Mouse (Mus musculus) kidney, postnatal 4 days (tissue): ENCODE measurements at regions not wholly inside any gene's neighbourhood (a gene's known extent, or its start where the extent isn't known, plus 50 kb on each side); places are given as distances from the start of the nearest gene placed in this dataset.
A peak's percentile ranks its signal among the peaks of the same experiment; 100 is the strongest.

ENCODE experiments used
- DNase-seq, 2 experiments: peaks; one replicate each; pipeline ENCODE4 v3.0.0; 2021; ENCODE audit warnings: mixed read lengths in 2 of 2

DNA sequence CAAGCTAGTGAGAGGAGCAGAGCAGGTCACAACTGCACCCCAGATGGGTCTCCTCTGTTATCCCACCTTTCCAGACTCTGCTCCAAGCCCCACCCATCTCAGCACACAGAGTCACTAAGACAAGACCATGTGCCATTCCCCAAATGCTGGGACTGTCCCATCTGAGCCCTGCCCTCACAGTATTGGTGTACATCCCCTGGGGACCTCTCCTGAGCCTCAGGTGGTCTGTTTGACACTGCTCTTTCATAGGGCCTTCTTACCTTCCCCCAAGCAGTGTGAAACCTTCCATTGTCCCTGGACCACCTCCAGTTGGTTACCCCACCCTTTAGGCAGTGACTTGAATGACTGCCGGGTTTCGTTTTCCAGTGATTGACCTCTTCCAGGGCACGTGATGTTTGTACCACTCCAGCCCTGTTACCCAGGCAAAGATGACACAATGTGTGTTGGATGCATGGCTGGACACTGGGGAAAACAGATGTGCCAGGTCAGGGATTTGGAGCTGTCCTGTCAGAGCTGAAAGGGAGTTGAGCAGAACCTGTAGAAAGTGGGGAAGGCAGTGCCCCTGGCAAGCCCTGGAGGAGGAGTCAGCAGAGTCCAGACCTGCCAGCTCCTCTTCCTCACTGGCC lies 219.5 kb upstream of the Zmiz1 start:
- DNase-seq, result no peak

DNA sequence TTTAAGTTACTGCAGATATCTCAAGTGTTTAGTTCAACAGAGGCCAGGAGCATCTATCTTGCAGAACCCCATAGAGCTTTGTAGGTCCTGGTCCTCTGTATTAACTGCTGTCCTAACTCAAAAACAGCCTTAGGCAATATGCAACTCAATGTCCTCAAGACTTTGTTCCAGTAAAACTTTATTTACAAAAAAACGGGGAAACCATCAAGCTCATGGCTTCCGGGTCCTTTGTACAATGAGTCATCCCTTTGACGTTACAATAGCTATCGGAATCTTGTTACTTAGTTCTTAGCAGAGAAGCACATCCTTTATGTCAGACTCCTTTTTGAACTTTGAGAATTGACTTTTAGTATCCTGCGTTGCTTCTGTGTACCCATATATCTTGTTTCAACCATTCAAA lies 216.2 kb upstream of the Zmiz1 start:
- DNase-seq, result no peak

DNA sequence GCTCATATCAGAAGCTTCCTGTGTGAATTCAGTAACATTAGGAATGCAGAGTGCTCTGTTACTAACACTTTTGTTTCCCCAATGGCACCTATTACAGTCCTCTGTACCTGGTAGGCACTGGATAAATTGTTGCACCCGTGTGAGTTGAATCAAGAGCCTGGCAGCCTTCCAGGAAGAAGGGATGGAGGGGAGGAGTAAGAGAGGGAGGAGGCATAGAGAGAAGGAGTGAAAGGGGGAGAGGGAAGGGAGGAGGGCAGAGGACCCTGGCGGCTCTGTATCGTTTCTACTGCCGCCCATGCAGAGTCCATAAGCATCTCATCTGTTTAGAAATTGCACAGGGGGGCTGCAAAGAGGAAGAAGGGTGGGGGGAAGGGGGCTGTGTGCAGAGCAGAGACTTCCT lies 215.7 kb upstream of the Zmiz1 start:
- DNase-seq, result peak; percentile 42 to 57

DNA sequence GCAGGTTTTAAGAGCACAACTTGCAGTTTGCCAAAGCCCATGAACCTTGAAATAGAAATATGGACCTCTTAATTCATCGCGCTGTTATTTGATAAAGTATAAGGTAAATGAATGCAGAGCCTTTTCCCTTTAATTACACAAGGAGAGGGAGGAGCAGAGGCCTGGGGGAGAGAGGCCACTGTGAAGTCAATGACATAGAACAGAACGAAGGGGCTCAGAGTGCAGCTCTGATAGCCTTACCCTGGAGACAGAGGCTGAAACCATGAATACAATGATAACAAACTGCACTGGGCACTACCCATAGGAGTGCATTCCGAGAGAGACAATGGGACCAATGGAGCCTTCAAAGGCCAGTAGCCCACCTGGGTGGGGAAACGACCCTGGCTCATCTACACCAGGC lies 215.3 kb upstream of the Zmiz1 start:
- DNase-seq, result no peak

DNA sequence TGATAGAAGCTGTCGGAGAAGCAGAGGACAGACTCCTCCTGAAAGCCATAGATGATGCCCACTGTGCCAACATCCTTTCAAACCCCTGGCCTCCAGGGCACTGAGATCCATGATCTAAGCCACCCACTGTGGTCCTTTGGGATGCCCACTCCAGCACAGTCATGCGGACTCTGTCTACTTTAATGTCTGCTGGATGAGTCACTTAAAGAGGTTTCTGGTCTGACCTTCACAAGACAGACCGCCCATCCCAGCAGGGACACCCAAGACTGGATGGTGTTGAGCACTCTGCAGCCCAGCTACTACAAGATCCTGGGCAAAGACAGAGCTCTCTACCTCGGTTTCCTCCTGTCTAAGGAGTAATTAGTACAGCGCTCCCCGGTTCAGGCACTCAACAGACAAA lies 214.1 kb upstream of the Zmiz1 start:
- DNase-seq, result no peak

DNA sequence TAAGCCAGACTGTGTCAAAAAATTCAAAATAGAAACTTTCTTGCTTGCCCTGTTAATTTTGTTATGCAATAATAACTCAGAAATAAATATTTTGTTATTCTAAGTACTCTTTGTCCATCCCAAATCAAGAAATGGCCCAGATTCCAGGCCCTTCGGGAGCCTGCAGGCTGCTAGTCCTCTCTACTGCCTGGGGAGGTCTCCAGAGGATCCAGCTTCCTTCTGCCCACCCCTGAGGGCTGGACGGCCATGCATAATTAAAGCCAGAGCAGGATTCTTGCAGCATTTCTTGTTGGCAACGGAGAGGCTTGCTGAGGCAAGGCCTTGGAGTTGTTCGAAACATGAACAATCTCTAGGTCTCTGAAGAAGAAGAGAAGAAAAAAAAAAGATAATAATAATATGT lies 213.3 kb upstream of the Zmiz1 start:
- peak in 1 of 2 experiments; percentile 19 for DNase-seq

DNA sequence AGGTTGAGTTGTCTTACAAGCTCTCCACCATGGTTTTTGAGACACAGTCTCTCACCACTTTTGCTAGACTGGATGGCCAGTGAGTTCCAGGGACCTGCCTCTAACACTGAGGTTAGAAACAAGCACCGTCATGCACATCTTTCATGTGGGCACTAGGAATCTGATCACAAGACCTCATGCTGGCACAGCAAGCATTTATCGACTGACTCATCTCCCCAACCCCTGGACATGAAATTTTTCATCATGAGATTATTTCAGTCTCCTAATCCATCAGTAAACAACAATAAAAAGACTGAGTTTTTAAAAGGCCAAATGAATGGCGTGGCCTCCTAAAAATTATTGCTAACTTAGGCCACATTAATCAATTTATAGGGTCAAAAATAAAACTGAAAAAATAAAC lies 210.0 kb upstream of the Zmiz1 start:
- no peak for DNase-seq

DNA sequence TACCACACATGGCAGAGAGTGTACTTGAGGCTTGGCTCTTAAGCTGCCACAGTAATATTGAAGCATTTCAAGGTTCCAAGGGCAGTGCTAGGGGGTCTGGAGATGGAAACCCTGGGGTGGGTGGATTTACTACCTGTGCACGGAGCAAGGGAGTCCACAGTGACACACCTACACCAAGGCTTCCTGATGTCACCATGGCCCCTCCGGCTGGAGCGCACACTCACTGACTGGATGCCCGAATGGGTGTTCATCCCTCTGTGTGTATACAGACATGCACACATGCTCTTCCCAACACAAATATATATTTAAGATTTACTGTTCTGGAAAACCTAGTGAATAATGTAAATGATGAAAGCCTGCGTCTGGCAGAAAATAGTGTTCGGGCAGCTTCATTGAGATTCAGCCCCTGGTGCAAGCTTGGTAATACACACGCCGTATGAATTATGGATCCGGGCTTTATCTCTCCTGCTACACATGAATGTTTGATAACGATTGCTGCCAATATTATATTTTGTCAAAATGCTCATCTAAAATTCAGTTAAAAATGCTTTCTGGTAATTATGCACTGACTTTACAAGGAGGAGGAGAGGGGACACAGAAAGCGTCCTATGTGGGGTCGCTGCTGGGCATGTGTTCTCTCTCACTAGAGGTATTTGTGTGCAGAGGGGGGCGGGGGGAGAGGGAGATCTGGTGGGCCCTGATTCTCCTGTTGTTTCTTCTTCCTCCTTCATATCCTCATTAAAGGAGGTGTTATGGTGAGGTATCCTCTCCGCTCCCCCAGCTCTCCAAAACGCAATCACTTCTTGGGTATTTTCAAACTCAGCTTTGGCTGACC lies 205.8 kb upstream of the Zmiz1 start:
- DNase-seq, result no peak

DNA sequence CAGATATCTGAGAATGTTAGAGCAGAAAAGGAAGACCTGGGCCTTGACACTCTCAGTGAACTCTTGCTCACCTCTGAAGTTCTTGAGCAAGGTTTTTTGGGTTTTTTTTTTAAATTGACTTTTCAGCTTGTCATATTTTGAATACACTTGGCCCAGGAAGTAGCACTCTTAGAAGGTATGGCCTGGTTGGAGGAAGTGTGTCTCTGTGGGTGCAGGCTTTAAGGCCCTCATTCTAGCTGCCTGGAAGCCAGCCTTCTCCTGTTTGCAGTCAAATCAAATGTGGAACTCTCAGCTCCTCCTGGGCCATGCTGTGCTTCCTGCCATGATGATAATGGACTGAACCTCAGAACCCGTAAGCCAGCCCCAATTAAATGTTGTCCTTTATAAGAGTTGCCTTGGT lies 195.9 kb upstream of the Zmiz1 start:
- DNase-seq, result no peak

DNA sequence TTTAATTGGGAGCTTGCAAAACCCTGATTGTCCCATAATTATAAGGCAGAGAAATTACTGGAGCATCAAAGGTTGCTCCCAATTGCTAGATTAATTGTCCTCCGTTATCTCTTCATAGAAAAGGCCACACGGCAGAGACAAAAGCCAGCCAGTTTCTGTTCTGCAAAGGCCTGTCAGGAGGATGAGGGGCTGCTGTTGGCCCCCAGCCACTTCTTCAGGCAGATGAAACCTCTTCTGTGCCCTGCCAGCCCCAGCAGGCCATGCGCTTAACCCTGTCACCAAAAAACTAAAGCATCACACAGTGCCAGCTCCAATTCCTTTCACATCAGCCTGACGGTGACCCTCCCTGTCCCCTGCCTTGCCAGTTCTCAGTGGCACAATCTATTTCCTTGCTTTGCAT lies 192.1 kb upstream of the Zmiz1 start:
- DNase-seq, result no peak

DNA sequence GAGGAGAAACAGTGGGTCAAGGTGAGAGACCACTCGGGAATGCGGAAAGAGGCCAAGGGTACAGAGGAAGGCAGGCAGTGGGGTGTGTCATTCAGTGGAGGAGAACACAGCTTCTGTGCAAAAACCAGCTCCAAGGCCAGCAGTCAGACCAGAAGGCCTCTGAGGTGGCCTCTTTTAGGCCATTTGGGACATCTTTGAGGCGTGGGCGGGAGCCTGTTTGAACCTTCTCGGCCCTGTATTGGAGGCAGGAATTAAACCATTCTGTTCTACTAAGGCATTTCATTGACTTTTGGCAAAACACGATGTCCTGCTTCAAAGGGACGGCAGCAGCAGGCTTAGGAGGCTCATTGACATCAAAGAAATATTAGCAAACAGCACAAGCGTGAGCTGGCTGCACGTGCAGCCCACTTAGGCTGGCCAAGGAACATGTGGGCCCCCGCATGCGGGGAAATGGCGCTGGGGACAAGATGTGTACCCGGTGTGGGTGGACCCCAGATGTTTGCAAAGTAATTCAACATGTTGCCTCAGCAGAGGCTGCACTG lies 190.8 kb upstream of the Zmiz1 start:
- DNase-seq, result peak; percentile 21 to 51

DNA sequence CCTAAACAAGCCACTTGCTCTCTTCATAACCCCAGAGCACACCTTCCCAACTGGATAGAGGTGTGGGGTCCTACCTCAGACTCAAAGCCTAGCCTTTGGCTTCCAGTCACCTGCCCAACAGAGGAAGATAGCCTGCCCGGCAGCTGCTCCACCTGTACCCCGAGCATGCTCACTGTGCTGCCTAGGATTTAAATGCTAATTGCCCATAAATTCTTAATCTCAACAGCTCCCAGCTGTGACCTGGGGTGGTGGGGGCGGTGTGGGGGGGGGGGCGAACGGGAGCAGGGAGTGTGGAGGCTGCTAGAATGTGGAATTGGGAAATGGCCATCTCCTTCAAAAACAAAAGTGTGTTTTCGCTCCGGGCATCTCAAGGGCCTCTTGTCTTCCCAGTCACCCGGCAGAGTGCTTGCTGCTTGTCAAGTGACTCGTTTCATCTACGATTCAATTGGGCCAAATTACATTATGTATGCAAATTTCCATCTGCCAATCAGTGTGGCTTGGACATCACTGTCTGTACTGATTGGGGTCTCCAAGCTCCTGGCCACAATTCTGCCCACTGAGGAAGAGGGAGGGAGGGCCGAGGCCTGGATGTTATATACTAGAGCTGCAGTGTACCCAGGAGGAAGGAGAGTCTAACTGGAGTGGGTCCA lies 188.6 kb upstream of the Zmiz1 start:
- peak in 1 of 2 experiments; percentile 18 for DNase-seq

DNA sequence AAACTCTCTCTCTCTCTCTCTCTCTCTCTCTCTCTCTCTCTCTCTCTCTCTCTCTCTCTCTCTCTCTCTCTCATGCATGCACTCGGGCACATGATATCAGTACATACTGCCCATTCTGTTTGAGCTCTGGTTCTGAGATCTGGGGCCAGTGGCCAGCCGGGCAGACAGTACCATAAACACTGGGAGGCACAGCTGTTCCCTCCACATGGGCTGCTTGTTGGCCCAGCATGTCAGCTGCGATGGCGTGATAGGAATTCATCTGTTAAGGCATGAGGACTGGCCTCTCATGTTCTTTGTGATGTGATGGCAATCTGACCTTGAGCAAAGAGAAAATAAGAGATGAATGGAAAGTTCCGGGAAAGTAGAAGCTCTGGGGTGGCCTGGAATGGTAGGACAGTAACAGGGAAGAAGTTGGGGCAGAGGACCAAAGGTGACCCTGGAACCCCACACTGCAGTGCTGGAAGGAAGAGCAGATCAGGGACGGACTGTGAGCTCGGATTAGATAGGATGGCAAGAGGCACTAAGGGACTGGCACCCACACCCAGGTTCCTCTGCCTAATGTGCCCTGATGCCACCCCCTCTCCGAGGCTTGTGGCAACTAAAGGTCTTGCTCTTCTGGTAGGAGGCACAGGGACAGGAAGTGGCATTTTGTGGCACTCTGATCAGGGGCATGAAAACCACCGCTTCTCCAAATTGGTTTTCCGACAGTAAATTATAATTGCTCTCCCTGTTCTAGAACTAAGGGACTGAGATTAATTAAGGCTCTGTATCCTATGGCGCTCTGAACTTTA lies 186.4 kb upstream of the Zmiz1 start:
- no peak for DNase-seq

DNA sequence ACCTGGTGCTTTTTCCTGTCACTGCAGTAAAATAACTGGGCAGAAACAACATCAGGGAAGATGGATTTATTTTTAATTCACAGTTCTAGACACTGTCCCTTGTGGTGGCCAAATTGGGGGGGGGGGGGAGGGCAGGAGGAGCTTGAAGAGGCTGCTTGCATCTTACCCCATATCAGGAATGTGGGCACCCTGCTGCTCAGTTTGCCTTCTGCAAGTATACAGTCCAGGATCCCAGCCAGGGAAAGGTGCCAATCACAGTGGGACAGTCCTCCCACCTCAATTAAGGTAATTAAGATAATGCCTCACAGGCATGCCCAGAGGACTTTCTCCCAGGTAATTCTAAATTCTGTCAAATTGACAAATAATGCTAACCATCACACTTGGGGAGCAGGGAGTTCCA lies 179.2 kb upstream of the Zmiz1 start:
- DNase-seq, result no peak

DNA sequence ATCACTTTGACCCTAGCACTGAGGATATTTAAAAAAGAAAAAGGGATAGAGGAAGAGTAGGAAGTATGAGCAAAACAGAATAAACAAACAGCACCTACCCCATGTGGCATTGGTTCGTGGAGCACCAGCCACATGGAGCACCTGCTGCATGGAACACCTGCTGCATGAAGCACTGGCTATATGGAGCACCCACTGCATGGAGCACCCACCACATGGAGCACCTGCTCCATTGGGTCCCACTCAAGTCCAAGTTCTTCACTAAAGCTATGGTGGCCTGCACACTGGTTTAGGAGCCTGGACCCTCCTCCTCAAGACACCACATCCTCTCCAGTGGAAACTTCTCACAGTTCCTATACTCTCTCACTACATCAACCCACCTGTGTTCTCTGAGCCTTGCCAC lies 166.4 kb upstream of the Zmiz1 start:
- DNase-seq, result no peak

DNA sequence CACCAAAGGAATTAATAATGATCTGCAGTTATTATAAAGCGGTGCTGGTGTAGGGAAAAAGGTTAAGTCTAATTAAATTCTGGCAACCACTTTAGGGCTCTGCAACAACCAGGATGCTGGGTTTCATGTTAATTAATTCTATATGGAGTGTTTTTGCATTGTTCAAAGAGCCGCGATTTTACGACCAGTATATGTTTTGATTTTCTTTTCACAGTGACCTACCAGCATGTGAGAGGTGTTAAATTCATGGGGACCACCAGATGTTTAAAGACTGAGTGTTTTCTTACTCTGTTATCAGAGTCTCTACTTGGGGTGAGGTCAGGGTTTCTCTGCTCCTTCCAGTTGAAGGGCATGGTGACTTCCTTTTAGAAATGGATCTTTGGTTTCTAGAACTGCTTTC lies 164.8 kb upstream of the Zmiz1 start:
- no peak for DNase-seq

DNA sequence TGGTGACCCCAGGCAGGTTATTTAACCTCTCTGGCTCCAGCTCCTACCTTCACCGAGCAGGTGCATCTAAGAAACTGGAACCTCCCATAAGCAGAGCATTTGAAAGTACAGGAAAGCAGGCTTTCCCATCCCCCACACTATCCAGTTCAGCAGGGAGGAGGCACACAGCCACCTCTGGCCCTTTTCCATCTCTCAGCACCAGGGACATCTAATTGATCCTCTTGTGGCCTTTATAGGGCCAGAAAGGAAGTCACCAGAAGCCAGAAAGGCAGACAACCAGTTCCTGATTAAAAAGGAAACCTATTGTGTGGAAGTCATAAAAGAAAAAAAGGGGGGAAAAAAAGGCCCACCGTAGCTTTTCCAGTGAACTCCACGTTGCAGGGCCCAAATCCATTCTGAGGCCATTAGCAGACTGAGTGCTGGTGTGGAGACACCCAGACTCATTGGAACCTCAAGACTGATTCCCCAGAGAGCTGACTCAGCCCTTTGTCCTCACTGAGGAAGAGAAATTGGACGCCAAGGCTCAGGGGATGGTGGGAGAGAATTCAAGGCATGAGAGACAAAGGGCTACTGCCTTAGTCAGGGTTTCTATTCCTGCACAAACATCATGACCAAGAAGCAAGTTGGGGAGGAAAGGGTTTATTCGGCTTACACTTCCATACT lies 163.2 kb upstream of the Zmiz1 start:
- no peak for DNase-seq

DNA sequence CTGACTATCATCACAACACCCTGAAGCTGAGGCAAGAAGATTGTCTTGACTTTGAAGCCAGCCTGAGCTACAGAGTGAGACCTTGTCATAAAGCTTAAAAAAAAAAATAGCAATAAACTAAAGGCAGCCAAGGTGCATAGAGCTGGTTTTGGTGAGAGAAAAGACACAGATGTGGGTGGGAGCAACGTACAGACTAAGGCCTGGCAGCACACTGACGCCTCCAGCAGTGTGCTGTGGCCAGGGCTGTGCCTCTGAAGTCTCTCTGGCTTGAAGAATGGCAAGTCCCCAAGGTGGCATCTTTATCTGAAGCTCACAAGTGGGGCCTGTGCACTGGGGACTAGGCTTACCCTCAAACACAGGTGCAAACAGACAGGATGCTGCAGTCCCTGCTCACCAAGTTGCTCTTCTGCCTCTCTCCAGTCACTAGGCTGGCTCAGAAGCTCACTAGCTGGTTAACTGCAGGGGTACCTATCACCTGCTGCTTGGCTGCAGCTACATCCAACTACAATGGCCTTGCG lies 159.3 kb upstream of the Zmiz1 start:
- DNase-seq, result no peak

DNA sequence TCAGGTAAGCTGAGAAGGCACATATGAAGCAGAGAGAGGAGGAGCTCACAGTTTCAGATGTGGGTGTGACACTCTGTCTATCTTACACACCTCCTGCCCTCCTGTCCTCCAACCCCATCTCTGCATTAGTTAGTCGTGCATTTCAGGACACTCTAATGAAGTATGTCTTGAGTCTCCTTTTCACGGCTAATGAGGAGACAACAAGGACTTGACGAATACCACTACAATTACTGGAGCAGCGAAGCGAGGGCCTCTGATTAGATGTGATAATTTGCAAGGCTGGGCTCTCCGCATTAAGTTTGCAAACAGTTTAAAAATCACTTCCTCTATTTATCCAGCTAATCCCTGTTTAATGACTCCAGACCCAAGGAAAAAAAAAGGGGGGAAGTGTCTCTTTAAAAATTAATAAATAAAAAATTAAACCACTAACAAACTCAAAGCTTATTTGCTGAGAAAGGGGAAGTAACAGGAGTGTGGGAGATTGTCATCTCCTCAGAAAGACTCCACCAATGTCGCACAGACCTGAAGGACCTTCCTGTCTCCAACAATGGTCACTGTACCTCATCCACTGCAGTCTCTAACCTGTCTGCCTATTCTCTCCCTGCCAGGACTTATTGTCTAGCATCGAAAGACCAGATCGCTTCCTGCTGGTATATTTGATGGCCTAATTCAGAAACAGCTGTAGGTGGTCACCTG lies 157.5 kb upstream of the Zmiz1 start:
- no peak for DNase-seq

DNA sequence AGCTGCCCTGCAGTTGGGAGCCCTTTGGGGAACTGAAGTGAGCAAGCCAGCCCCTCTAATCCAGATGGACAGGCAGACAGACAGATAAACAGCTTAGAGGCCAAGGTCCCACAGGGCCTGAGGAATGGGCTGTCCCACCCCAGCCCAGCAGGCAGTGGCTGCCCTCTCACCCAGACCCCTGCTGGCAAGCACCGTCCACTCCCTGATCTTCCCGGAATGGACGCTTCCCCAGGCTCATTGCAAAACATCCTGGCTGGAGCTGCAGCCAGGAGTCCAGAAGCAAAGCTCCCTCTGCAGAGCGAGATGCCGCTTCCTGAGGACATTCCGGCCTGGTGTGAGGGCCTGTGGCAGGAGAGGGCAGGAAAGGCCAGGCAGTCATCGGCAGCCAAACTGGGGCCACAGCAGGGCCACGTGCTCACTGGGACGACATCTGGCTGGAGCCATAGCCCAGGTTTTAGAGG lies 154.6 kb upstream of the Zmiz1 start:
- peak; percentile 67 to 77 for DNase-seq

DNA sequence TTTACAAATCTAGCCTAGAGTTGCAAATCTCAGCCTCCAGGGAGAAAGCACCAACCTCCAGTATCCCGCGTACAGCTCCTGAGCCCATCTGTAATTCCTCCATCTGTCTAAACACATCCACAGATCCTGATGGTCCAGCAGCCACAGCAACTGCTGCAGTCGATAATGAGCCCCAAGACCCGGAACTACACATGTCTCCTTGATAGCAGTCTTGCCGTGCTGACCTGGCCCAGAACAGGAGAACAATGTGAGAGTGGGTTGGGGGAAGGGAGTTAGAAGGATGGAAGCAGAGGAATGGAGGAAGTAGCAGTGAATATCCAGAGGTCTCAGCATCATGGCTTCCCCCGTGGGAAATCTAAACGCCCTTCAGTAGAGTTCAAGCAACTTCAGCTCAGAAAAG lies 152.8 kb upstream of the Zmiz1 start:
- no peak for DNase-seq
